In the genomic region with DNA sequence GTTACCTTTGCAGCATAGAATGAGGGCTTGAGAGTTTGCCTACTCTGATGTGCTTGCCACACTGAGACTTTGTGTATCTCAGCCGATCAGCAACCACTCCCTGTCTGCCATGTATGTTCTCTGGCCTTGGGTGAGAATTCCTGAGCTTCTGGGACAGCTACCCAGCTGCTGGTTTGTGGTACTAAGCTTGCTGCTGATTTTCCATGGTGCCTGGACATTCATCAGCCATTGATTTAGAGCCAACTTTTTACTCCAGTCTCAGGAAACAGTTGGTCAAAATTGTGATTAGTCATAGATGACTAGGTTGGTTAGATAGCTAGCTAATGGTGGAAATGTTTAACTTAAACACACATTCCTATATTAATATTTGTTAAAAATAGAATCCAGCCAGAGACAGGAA, we compare ENCODE assay signal across 17 mouse cellular contexts.
"Had no signal": no experiment of that assay in that cellular context is flagged by ENCODE, and none has a peak within 500 bp of the region (broad histone marks: within the 10 kb centered on the region; RNA-seq: fewer than 3 reads in every experiment).

No protein-coding gene starts in this region.

- H3K4me1 ChIP-seq: liver, embryonic 12.5 days; liver, embryonic 15.5 days; midbrain, embryonic 12.5 days had no signal

- H3K27ac ChIP-seq: kidney, postnatal 0 days; layer of hippocampus, adult 2 months; limb, embryonic 10.5 days; limb, embryonic 13.5 days; liver, embryonic 12.5 days; liver, embryonic 15.5 days; midbrain, embryonic 12.5 days had no signal

- H3K27me3 ChIP-seq: limb, embryonic 13.5 days; liver, embryonic 12.5 days; liver, embryonic 15.5 days; midbrain, embryonic 12.5 days had no signal

- DNase-seq: kidney, adult 18-20 months; kidney, postnatal 25 days; layer of hippocampus, adult 9-11 months; liver; lung, adult 2 months; lung, postnatal 14 days; lung, postnatal 4 days; thymus, adult 18-20 months; thymus, postnatal 14 days; thymus, postnatal 4 days had no signal

- H3K4me3 ChIP-seq: layer of hippocampus, adult 2 months; limb, embryonic 10.5 days; limb, embryonic 13.5 days; liver, embryonic 12.5 days; liver, embryonic 15.5 days; midbrain, embryonic 12.5 days had no signal

- H3K36me3 ChIP-seq: limb, embryonic 10.5 days; liver, embryonic 12.5 days; liver, embryonic 15.5 days; midbrain, embryonic 12.5 days had no signal
